Mouse (Mus musculus): ENCODE measurements around the gene Rbm47. TPM values are rescaled to one million over a fixed set of nuclear protein-coding genes. Genes with fewer than 3 reads are reported as not detected.

Rbm47 gene
- polyA plus RNA-seq, 1 experiment from 2014 or later = 18.8 TPM

- Histone ChIP-seq H3K4me1 (ENCODE audit: insufficient read depth) (peaks cover 12% of the 10 kb centered on the region; the same call in 1 of the 2 replicates), H3K36me3 (ENCODE audit: insufficient read depth) (no peaks in the 10 kb centered on the region), H3K4me2 (no peak overlapping the region), H3K27ac (ENCODE audit: low read depth) (no peak overlapping the region), H3K27me3 (ENCODE audit: insufficient read depth, low read length) (no peaks in the 10 kb centered on the region), H3K4me3 (ENCODE audit: low read depth, low read length) (no peak overlapping the region), H3K9me3 (ENCODE audit: low read depth, low read length) (no peaks in the 10 kb centered on the region), H3K9ac (no peak overlapping the region)
- DNase-seq (no peak), ATAC-seq (ENCODE audit: insufficient read depth) (no peak)
- no peak for TF ChIP-seq CTCF (IDR thresholded peaks at IDR 0.05; ENCODE audit: low read depth)
- WGBS = 58% methylated on average over 7 of the region's 7 CpGs
Observed at GRCm38 (mm10) chr5:66040744-66041279, 132.1 kb downstream of the Rbm47 start.

DNA sequence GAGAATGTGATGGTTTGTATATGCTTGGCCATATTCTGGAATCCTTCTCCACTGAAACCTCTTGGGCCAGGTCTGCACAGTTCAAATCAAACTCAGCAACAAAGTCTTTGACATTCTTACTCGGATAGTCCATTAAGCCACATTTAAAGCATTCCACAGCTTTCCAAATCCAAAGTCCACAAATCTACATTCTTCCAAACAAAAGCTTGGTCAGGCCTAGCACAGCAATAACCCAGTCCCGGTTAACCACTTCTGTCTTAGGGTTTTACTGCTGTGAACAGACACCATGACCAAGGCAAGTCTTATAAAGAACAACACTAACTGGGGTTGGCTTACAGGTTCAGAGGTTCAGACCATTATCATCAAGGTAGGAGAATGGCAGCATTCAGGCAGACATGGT, 133.1 kb downstream of the Rbm47 start:
- H3K9ac ChIP-seq = no peak overlapping the region
- no peak overlapping the region for H3K27ac ChIP-seq (ENCODE audit: low read depth)
- peaks cover 12% of the 10 kb centered on the region; the same call in 1 of the 2 replicates for H3K4me1 ChIP-seq (ENCODE audit: insufficient read depth)
- ATAC-seq (ENCODE audit: insufficient read depth) (no peak), DNase-seq (no peak)
- H3K36me3 ChIP-seq (ENCODE audit: insufficient read depth) = no peaks in the 10 kb centered on the region
- WGBS = 78% methylated on average over 2 of the region's 2 CpGs
- no peaks in the 10 kb centered on the region for H3K27me3 ChIP-seq (ENCODE audit: insufficient read depth, low read length)
- H3K4me3 ChIP-seq (ENCODE audit: low read depth, low read length) = no peak overlapping the region
- no peaks in the 10 kb centered on the region for H3K9me3 ChIP-seq (ENCODE audit: low read depth, low read length)
- no peak overlapping the region for H3K4me2 ChIP-seq
- no peak for TF ChIP-seq CTCF (IDR thresholded peaks at IDR 0.05; ENCODE audit: low read depth)

DNA sequence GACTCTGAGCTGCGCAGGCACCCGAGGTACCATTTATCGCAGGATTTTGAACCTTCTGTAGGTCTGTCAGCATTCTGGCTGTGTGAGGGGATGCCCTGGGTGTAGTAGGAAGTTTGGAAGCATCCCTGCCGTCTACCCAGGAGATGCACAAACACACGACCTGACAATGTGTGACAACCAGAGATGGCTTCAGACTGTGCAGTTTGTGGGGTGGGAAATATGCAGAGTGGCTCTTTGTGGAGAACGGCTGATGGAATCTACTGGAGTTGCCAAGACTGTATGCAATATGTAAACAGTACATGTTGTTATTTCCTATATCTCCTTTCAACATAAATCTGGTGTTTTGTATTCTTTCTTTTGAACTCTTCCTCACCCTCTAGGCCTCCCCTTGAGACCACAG, 135.9 kb downstream of the Rbm47 start:
- no peak for TF ChIP-seq CTCF (IDR thresholded peaks at IDR 0.05; ENCODE audit: low read depth)
- Histone ChIP-seq H3K9me3 (ENCODE audit: low read depth, low read length) (no peaks in the 10 kb centered on the region), H3K36me3 (ENCODE audit: insufficient read depth) (no peaks in the 10 kb centered on the region), H3K9ac (no peak overlapping the region), H3K4me2 (no peak overlapping the region), H3K4me3 (ENCODE audit: low read depth, low read length) (no peak overlapping the region), H3K27me3 (ENCODE audit: insufficient read depth, low read length) (no peaks in the 10 kb centered on the region), H3K27ac (ENCODE audit: low read depth) (0 out of 2 replicates have a peak overlapping the region, but pooled peaks have one; percentile 18), H3K4me1 (ENCODE audit: insufficient read depth) (peaks cover 12% of the 10 kb centered on the region; the same call in 1 of the 2 replicates)
- DNase-seq = peak; percentile 56
- 44% methylated on average over 6 of the region's 6 CpGs for WGBS
- peak; percentile 65; the same call in 1 of the 2 replicates for ATAC-seq (ENCODE audit: insufficient read depth)

- Histone ChIP-seq H3K4me1 (ENCODE audit: insufficient read depth) (peaks cover 12% of the 10 kb centered on the region; the same call in 1 of the 2 replicates), H3K4me2 (no peak overlapping the region), H3K27ac (ENCODE audit: low read depth) (0 out of 2 replicates have a peak overlapping the region, but pooled peaks have one; percentile 18), H3K36me3 (ENCODE audit: insufficient read depth) (no peaks in the 10 kb centered on the region), H3K4me3 (ENCODE audit: low read depth, low read length) (no peak overlapping the region), H3K9ac (no peak overlapping the region), H3K27me3 (ENCODE audit: insufficient read depth, low read length) (no peaks in the 10 kb centered on the region), H3K9me3 (ENCODE audit: low read depth, low read length) (no peaks in the 10 kb centered on the region)
- TF ChIP-seq CTCF (IDR thresholded peaks at IDR 0.05; ENCODE audit: low read depth) = no peak
- DNase-seq (peak; percentile 45), ATAC-seq (ENCODE audit: insufficient read depth) (peak; percentile 67)
- 36% methylated on average over 7 of the region's 7 CpGs for WGBS
Observed at GRCm38 (mm10) chr5:66036440-66037054, 136.4 kb downstream of the Rbm47 start.

DNA sequence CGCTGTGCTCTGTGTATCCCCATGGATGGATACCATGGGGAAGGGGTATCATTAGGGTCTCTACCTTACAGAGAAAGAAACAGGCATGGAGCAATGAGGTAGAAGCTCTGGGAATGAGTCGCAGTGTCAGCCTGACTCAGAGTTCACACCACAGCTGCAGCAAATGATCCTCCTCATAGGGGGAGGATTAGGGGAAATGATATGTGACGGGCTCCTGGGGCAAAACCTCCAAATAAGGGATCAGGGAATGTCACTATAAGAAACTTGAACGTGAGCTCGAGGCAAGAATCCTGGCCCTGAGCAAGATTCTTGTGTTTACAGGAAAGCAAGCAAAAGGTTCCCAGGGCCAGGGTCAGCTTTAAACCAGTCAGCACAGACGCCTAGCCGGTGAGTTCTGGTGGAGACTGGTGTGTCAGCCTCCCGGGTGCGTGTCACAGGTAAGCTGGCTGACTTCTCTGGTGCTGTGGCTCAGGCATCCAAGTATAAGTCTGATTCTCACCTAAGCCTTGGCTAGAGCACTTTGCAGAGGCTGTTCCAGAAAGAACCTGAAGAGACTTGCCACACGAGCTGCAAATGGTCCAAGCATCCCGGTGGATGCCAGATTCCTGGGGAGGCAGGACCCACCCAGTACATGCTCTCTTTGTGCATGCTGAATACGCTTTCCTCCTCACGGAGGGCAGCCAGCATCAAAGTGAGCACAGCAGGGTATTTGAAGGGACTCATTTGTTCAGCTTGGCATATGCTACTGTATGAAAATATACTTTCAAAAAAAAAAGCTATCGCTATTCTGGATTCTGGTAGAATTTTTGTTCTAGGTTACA, 138.3 kb downstream of the Rbm47 start:
- no peak overlapping the region for H3K27ac ChIP-seq (ENCODE audit: low read depth)
- WGBS = 53% methylated on average over 14 of the region's 14 CpGs
- ATAC-seq (ENCODE audit: insufficient read depth) = no peak

DNA sequence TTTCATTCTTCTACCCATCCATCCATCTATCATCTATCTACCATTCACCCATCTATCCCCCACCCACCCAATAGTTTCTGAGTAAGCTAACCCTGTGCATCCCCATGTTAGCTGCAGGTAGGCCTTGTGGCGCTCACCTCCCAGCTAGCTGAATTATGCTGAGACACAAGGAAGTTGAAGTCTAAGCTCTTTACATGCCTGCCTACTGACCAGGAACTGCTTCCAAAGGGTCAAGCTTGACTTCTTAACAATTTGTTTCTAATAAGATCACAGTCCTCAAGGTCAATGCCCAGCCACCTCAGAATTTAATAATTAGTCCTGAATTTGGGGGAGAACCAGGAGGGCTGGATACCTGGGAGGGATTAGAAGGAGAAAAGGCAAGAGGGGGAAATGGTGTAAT, 140.1 kb downstream of the Rbm47 start:
- Histone ChIP-seq H3K4me2 (no peak overlapping the region), H3K27me3 (ENCODE audit: insufficient read depth, low read length) (no peaks in the 10 kb centered on the region), H3K4me3 (ENCODE audit: low read depth, low read length) (no peak overlapping the region), H3K27ac (ENCODE audit: low read depth) (no peak overlapping the region), H3K9ac (no peak overlapping the region), H3K4me1 (ENCODE audit: insufficient read depth) (peaks cover 12% of the 10 kb centered on the region; the same call in 1 of the 2 replicates), H3K9me3 (ENCODE audit: low read depth, low read length) (no peaks in the 10 kb centered on the region), H3K36me3 (ENCODE audit: insufficient read depth) (no peaks in the 10 kb centered on the region)
- ATAC-seq (ENCODE audit: insufficient read depth) = no peak
- TF ChIP-seq CTCF (IDR thresholded peaks at IDR 0.05; ENCODE audit: low read depth) = no peak
- WGBS = 93% methylated on average over 1 of the region's 1 CpGs
- DNase-seq = no peak

More for the DNA sequence above, 138.3 kb downstream of the Rbm47 start:
- Histone ChIP-seq H3K4me2 (no peak overlapping the region), H3K4me3 (ENCODE audit: low read depth, low read length) (no peak overlapping the region), H3K27me3 (ENCODE audit: insufficient read depth, low read length) (no peaks in the 10 kb centered on the region), H3K36me3 (ENCODE audit: insufficient read depth) (no peaks in the 10 kb centered on the region), H3K4me1 (ENCODE audit: insufficient read depth) (peaks cover 12% of the 10 kb centered on the region; the same call in 1 of the 2 replicates), H3K9me3 (ENCODE audit: low read depth, low read length) (no peaks in the 10 kb centered on the region), H3K9ac (no peak overlapping the region)
- DNase-seq = no peak
- TF ChIP-seq CTCF (IDR thresholded peaks at IDR 0.05; ENCODE audit: low read depth) = no peak

DNA sequence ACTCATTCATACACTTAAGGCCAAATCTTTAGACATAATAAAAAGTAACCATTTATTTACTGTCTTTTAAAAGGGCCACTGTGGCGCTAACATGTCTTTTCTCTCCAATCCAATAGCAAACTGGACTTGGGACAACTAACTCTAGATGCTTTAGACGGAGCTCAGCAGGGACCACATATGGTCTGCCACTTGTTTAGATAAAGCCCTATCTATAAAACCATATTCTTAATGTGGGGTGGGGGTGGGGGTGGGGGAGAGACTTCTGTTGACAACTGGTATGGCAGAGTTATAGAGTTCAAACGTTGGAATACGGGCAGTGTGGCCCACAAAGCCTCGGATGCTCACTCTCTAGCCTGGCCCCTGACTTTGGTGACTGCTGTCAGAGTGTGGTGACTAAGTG, 141.2 kb downstream of the Rbm47 start:
- H3K9ac ChIP-seq = no peak overlapping the region
- WGBS = 73% methylated on average over 5 of the region's 5 CpGs
- peaks cover 5% of the 10 kb centered on the region; the same call in 1 of the 2 replicates for H3K4me1 ChIP-seq (ENCODE audit: insufficient read depth)
- peaks cover 5% of the 10 kb centered on the region; the same call in 1 of the 2 replicates for H3K36me3 ChIP-seq (ENCODE audit: insufficient read depth)
- TF ChIP-seq CTCF (IDR thresholded peaks at IDR 0.05; ENCODE audit: low read depth) = no peak
- no peak overlapping the region for H3K4me2 ChIP-seq
- no peak overlapping the region for H3K27ac ChIP-seq (ENCODE audit: low read depth)
- ATAC-seq (ENCODE audit: insufficient read depth) (no peak), DNase-seq (no peak)
- H3K9me3 ChIP-seq (ENCODE audit: low read depth, low read length) = peaks cover 5% of the 10 kb centered on the region; the same call in 1 of the 2 replicates
- no peaks in the 10 kb centered on the region for H3K27me3 ChIP-seq (ENCODE audit: insufficient read depth, low read length)
- no peak overlapping the region for H3K4me3 ChIP-seq (ENCODE audit: low read depth, low read length)

Data from lung, embryonic 14.5 days (tissue).